Mouse (Mus musculus) right cerebral cortex, adult 2 months (tissue): ENCODE measurements at regions not wholly inside any gene's neighbourhood (a gene's known extent, or its start where the extent isn't known, plus 50 kb on each side); places are given as distances from the start of the nearest gene placed in this dataset.

Source experiments
- DNase-seq, 2 experiments: peaks; one replicate each; pipeline ENCODE4 v3.0.0; 2021 to 2022; ENCODE audit warnings: low spot score in 2 of 2

GRCm38 (mm10) chr12:90946528-90946918, 208.3 kb upstream of the Dio2 start:
- DNase-seq: no peak

DNA sequence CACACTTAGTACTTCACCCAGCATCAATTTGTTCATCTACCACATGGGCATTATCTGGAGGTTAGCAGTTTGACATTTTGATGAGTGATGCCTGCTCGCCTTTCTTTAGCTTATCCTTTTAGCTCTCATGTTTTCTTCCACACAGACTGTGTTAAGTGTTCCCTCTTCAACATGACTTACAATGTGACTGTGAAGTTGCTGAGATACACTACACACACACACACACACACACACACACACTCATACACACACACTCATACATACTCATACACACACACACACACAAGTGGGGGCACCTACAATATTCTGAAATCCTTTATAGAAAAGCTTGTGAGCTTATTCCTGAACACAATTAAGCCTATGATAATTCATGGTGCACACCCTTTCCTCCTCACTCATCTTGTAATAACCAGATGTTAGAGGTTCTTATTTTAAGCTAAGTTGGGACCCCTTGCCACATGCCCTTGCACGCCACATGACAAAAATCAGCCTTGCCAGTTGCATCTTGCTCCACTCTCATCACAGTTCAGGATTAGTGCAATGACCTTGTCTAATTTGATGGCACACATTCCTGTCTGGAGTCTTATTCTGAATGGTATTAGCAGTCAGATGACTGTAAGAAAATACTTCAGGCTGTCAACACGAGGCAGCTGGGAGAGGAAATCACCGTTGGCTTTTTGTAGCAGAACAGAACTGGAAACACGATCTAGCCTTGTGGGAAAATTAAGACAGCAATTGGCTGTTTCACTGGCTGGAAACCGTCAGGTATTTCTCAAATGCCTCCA, 207.7 kb upstream of the Dio2 start:
- DNase-seq: no peak

DNA sequence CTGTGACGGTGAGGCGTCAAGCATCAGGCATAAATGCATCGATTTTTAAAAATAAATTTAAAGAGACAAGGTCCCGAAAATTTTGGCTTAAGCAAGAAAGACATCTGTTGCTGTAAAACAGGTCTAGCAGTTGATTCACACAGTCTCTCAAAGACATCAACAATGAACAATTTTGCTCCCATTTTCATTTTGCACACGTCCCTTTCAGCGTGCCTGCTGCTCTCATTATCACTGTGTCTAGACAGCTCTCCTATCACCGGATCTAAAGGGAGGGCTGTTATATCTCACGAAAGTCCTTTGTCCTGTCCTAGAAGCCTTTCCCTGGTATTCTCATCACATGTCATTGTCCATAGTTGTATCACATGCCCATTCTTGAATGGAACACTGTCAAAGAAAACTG, 194.4 kb upstream of the Dio2 start:
- DNase-seq: no peak

GRCm38 (mm10) chr12:90932201-90932600, 194.0 kb upstream of the Dio2 start:
- DNase-seq: peak in 1 of 2 experiments; percentile 7

- DNase-seq: no peak
These were observed 192.0 kb upstream of the Dio2 start for GRCm38 (mm10) chr12:90930091-90930715.

GRCm38 (mm10) chr12:90923603-90924002, 185.4 kb upstream of the Dio2 start:
- no peak for DNase-seq

DNA sequence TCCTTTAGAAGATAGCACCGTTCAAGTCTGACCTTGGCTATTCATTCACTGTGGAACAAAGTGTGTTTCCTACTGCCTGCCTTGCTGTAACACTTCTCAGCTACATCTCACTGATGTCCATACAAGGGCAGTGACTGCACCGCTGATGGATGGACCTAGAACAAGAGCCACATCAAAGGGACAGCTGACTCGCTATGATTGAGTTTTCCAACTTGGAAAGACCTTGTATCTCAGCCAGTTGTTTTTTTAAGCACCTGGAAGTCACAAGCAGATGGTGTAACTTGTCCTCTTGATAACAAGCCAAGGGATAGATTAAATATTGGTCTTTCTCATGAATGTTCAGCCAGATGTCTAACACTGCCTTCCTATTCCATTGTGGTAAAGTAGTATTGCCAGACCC, 184.9 kb upstream of the Dio2 start:
- no peak for DNase-seq

DNA sequence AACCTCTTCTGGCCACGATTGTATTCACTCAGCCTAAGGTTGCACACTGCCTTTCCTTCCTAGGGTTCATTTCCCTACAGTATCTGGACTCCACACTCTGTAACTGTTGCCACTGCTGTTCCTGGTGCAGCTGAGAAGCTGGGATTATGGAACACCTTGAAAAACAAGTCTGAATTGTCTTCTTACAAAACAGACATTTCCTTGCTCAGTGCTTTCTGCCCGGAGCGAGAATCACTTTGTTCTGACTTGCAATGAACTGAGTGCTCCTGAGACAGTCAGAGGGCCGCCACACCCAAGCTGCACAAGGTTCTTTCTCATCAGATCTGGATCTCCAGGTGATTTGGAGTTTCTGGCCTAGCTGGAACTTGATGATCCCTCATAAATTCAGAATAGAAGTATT, 183.0 kb upstream of the Dio2 start:
- no peak for DNase-seq

DNA sequence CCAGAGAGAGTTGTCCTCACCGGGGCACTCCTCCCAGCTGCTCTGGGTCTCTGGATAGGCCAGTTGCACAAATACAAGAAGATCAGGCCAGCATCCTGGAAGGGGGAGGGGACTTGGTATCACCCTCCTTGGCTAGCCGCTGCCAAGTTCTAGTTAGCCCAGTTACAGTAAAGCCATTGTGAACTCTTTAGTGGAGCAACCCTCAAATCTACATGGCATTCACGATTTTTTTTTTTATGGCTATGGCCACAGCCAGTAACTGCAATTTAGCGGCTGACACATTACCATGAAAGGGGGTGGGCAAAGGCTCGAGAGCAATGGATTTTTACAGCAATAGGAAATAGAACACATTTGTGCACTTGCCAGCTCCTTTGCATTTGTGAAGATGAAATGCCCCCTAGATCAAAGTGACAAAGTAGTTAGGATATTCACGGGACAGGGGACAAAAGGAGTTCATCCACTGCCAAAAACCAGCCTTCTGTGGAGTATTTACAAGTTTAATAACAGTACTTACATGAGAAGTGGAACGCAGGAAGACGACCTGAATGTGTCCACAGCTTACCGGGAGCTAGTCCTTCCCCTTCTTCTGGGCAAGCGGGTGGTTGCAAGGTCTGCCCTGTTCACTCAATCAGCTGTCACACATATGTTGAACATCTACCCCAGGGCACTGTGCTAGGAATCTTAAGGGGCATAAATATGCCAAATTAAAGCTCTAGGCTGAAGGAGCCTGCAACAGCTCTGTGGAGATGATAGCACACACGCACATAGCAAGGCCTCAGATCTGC, 177.9 kb upstream of the Dio2 start:
- peak; percentile 10 to 47 for DNase-seq

DNA sequence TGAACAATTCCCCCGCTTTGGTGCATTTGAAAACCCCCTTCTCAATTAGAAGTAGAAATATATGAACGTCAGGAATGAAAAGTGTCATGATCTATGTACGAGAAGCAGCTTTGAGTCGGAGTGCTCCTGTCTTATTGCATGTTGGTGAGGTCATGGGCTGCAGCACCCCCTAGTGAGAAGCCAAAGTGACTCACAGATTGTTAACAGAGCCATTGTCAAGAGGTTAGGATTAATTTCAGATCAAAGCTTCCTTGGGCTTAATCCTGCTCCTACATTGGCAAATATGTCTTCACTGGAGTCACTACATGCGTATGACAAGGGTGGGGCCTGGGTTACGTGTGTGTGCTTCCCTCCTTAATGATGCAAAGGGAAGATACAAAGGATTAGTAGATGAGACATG, 165.8 kb upstream of the Dio2 start:
- DNase-seq: peak in 1 of 2 experiments; percentile 10

- no peak for DNase-seq
These were observed 155.6 kb upstream of the Dio2 start for GRCm38 (mm10) chr12:90893655-90894370.

DNA sequence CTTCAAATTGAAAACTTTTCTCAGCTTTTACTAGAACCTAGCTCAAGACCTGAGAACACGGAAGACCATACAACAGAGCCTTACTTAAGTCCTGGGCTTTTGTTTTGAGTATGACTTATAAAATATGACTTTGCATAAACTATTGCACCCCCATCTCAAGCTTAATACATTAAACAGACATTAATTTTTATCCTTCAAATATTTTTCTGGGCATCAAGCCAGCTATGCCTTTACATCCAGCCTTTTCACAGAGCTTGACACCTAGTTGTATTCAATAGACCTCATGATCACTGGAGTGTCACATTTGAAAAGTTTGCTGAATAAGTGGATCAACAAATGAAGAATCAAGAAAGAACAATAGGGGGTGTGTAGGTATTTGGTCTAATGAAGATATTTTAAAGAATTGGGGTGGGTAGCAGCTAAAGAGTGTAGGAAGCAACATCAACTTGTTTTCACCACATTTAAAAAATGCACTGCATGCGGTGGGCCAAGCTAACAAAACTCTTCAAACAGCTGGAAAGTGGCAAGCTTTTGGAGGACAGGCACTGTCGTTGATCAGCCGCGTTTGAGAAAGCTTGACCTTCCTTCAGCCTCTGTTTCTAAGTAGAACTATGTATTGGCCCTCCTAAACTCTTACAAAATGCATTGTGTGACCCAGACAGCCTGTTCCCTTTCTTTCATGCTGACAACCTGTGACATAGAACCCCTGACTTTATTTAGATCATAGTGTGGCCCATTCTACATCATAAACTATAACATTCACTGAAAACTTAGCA, 138.2 kb upstream of the Dio2 start:
- no peak for DNase-seq

DNA sequence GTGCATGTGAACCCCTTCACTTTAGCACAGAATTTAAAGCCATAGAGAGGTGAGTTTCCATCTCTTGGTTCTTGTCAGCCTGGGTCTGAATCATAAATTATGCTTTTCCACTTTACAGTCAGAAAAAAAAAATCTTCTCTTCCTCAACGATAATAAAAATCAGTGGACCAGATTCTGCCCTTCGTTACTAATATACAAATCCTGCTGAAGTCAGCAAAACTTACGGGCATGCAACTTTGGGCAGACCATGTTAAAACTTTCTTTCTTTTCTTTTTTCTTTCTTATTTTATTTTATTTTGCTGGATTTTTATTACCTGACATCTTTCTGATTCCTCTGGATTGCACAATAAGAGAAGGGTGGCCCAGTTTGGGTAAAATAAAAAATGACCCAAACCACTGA, 136.6 kb upstream of the Dio2 start:
- DNase-seq: no peak

DNA sequence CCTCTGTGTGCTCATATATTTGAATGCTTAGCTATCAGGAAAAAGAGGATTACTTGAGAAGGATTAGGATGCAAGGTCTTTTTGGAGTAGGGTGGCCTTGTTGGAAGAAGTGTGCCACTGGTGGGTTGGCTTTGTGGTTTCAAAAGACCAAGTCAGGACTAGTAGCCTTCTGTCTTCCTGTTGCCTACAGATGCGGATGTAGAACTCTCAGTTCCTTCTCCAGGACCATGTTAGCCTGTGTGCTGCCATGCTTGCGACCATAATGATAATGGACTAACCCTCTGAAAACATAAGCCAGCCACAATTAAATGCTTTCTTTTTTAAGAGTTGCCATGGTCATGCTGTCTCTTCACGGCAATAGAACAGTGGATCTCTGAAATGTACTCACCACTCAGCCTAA, 135.7 kb upstream of the Dio2 start:
- DNase-seq: no peak

DNA sequence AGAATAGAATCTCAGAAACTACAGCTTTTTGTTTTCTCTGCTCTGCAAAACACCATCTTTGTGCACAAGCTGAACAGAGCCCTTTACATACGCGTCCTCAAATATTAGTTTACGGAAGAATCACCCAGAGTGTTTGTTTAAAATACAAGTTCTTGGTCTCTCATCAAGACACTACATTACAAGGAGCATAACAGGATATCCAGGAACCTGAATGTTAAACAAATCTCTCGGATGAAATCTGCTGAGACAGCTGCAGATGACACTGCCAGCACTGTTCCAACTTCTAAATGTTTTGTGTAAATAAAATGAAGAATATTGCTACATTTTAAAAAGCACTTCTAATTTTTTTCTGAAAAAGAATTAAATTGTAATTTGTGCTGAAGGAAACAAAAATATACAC, 128.4 kb upstream of the Dio2 start:
- no peak for DNase-seq

DNA sequence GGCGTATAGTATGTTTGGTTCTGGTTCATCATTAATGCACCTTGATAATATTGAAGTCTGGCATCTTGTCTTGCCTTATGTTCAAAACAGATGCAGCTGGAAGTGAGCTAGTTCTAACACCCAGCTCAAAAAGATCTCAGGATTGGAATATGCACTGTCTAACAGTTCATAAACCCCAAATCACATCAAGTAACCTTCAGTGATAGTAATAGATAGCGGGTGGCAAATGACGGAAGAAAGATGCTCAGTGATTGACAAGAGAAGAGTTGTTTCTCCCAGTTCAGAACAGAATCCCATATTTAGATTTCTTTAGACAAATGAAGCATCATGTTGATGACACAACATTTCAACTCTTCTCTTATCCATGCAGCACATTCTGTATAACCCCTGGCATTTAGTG, 124.4 kb upstream of the Dio2 start:
- DNase-seq: no peak

GRCm38 (mm10) chr12:90857746-90858145, 119.5 kb upstream of the Dio2 start:
- DNase-seq: no peak

- no peak for DNase-seq
These were observed 72.4 kb upstream of the Dio2 start for GRCm38 (mm10) chr12:90810666-90811065.

DNA sequence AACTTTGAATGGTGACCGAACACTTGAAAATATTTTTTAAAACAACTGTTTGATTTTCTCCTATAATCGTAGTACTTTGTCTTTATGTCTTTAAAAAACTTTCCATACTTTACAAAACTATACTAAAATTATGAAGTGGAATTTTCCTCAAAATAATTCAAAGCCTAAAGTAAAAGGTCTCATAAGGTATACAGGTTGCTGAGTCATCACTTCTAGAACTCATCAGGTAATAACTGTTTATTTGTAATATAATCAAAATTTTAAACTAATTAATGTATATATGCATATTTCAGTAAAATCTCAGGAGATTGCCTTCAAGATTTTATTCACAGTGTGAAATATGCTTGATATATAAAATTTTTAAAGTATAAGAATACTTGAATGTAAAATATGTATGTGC, 52.3 kb upstream of the Dio2 start:
- no peak for DNase-seq
